Mouse (Mus musculus) liver, embryonic 14.5 days (tissue): Measurements from ENCODE around the gene Tns1. TPM values are rescaled to one million over a fixed set of nuclear protein-coding genes. Genes with fewer than 3 reads are reported as not detected.
A peak's percentile ranks its signal among the peaks of the same experiment; 100 is the strongest.

Source experiments
- ATAC-seq: fragments of 200-750 bp; cut with Nextera tagmentation; 2 replicates; pipeline ENCODE4 v1.8.0; 2017; ENCODE audit warnings: moderate number of reproducible peaks, mild to moderate bottlenecking, moderate library complexity; ENCODE audit not compliant: insufficient read depth
- DNase-seq, 3 experiments: peaks; one replicate each; pipeline ENCODE4 v3.0.0-alpha.2; 2012 to 2013; ENCODE audit warnings: low read depth in 3 of 3, low spot score in 3 of 3
- H3K27ac ChIP-seq: fragments of 300-500 bp; sonication (generic); 2 replicates; pipeline ENCODE4 v1.5.1; 2014; ENCODE audit warnings: moderate library complexity, mild to moderate bottlenecking, control low read depth, inconsistent platforms
- H3K27me3 ChIP-seq: fragments of 300-500 bp; sonication (generic); 2 replicates; pipeline ENCODE4 v1.6.1; 2014; ENCODE audit warnings: mild to moderate bottlenecking, low read length, moderate library complexity; ENCODE audit not compliant: control insufficient read depth, insufficient read depth
- H3K36me3 ChIP-seq: fragments of 300-500 bp; sonication (generic); replicated peaks from 2 replicates; pipeline ENCODE4 v1.6.1; 2014; ENCODE audit warnings: low read depth; ENCODE audit not compliant: control insufficient read depth, insufficient read depth
- H3K4me1 ChIP-seq, 2 experiments: fragments of 200-500 bp in 1 of 2; fragments of 300-500 bp in 1 of 2; sonication (generic) in 1 of 2; replicated peaks; 2 replicates each; pipeline ENCODE4 v1.6.1; 2012 to 2014; ENCODE audit warnings: antibody characterized with exemption in 1 of 2, inconsistent platforms in 1 of 2, low read length in 1 of 2; ENCODE audit not compliant: control insufficient read depth in 2 of 2, insufficient read depth in 2 of 2
- H3K4me2 ChIP-seq: fragments of 300-500 bp; sonication (generic); 2 replicates; pipeline ENCODE4 v1.6.1; 2014; ENCODE audit warnings: low read depth, mild to moderate bottlenecking, control low read depth, moderate library complexity
- H3K4me3 ChIP-seq, 2 experiments: fragments of 200-500 bp in 1 of 2; fragments of 300-500 bp in 1 of 2; sonication (generic) in 1 of 2; 2 replicates each; pipeline ENCODE4 v1.5.1; 2012 to 2014; ENCODE audit warnings: low read depth in 2 of 2, low read length in 2 of 2, mild to moderate bottlenecking in 2 of 2, control low read depth in 1 of 2, inconsistent platforms in 1 of 2, moderate library complexity in 1 of 2; ENCODE audit not compliant: insufficient read depth in 1 of 2
- H3K9ac ChIP-seq: fragments of 300-500 bp; sonication (generic); replicated peaks from 2 replicates; pipeline ENCODE4 v1.6.1; 2014; ENCODE audit warnings: mild to moderate bottlenecking, control low read depth, moderate library complexity
- H3K9me3 ChIP-seq: fragments of 300-500 bp; sonication (generic); 2 replicates; pipeline ENCODE4 v1.6.1; 2016; ENCODE audit warnings: low read length, mixed read lengths; ENCODE audit not compliant: control insufficient read depth
- CTCF ChIP-seq: IDR thresholded peaks from 2 replicates; pipeline ENCODE4 v1.5.1; 2016; ENCODE audit warnings: antibody characterized with exemption, low read depth, control low read depth
- EP300 ChIP-seq: IDR thresholded peaks from 2 replicates; pipeline ENCODE4 v1.6.1; 2016; ENCODE audit warnings: antibody characterized with exemption, low read depth
- WGBS: fragments of 180-500 bp; shearing (Covaris S2); extraction: QIAGEN DNeasy Blood & Tissue Kit; methylation state at CpG from one replicate; pipeline ENCODE4 v1.1.7; 2014; ENCODE audit not compliant: insufficient replicate concordance; 5-methylcytosine and 5-hydroxymethylcytosine counted together
- polyA plus RNA-seq, 2 experiments: library from polyadenylated mRNA; depleted of rRNA in 1 of 2; stranded (reverse) in 1 of 2; unstranded in 1 of 2; fragments of >200 nt; fragmentation: Nextera tagmentation in 1 of 2; extraction: Ambion mirVana in 1 of 2; gene quantifications; 2 replicates each; pipeline versions ENCODE4 v1.2.1 to v1.2.3; 2012 to 2014

Gene Tns1
- polyA plus RNA-seq, 2 experiments, result 7.2 to 15.7 TPM

GRCm38 (mm10) chr1:74073791-74074190, 50.5 kb downstream of the Tns1 start:
- H3K27me3 ChIP-seq, result no peaks in the 10 kb centered on the region; the same call in 1 of the 2 replicates
- 54% methylated on average over 6 of the region's 6 CpGs for WGBS
- no peak overlapping the region for H3K27ac ChIP-seq
- TF ChIP-seq CTCF, result no peak
- TF ChIP-seq EP300, result no peak
- no peak overlapping the region for H3K4me3 ChIP-seq
- H3K4me2 ChIP-seq, result no peak overlapping the region
- no peaks in the 10 kb centered on the region for H3K9me3 ChIP-seq
- H3K36me3 ChIP-seq, result no peaks in the 10 kb centered on the region
- DNase-seq (no peak), ATAC-seq (no peak)
- H3K9ac ChIP-seq, result no peak overlapping the region
- H3K4me1 ChIP-seq, result no peaks in the 10 kb centered on the region

GRCm38 (mm10) chr1:74070745-74071144, 53.5 kb downstream of the Tns1 start:
- no peak overlapping the region for H3K27ac ChIP-seq
- H3K4me1 ChIP-seq, result no peaks in the 10 kb centered on the region
- ATAC-seq, result no peak
- H3K9me3 ChIP-seq, result no peaks in the 10 kb centered on the region
- no peaks in the 10 kb centered on the region for H3K36me3 ChIP-seq
- H3K9ac ChIP-seq, result no peak overlapping the region
- no peak overlapping the region for H3K4me2 ChIP-seq
- H3K27me3 ChIP-seq, result peaks cover 12% of the 10 kb centered on the region
- WGBS, result 64% methylated on average over 4 of the region's 4 CpGs
- TF ChIP-seq EP300 (no peak), CTCF (no peak)
- no peak for DNase-seq
- no peak overlapping the region for H3K4me3 ChIP-seq

- ATAC-seq, result no peak
- H3K27ac ChIP-seq, result no peak overlapping the region
Measured at GRCm38 (mm10) chr1:74070001-74070551, 54.2 kb downstream of the Tns1 start.

DNA sequence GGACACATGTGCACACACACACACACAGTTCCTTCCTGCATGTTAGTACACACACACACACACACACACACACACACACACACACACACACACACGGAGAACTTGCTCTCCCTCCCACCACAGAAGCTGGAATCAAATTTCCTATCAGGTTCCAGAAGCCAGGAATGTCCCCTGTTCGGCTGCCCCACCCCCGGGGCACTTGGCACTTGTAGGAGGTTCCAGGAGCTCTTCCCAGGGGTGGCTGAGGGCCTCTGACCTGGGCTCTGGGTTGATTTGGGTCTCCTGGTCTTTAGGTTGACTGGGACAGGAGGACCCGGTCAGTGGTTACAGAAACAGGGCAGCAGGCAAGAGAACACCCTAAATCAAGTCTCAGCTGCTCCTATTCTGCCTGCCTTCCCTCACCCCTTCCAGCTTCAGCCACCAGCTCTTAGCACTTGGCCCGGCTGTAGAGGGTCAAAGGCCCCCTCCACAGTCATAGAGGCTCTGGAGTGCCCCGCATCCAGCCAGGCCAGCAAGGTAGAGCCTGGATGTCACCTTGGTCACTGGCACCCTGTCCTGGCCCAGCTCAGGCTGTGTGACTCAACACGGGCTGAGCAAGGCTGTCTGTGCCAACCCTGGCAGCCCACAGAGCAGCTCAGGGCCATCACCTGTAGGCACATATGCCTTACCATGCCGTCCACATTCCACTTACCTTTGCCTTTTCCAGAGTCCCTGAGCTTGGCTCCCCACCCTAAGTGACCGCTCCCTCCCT, 55.0 kb downstream of the Tns1 start:
- no peak overlapping the region for H3K27ac ChIP-seq
- H3K4me1 ChIP-seq, result no peaks in the 10 kb centered on the region
- no peak overlapping the region for H3K4me3 ChIP-seq
- peaks cover 12% of the 10 kb centered on the region for H3K27me3 ChIP-seq
- TF ChIP-seq CTCF (no peak), EP300 (no peak)
- H3K36me3 ChIP-seq, result no peaks in the 10 kb centered on the region
- H3K9ac ChIP-seq, result no peak overlapping the region
- H3K4me2 ChIP-seq, result no peak overlapping the region
- DNase-seq (no peak), ATAC-seq (no peak)
- no peaks in the 10 kb centered on the region for H3K9me3 ChIP-seq
- 45% methylated on average over 9 of the region's 9 CpGs for WGBS

More at GRCm38 (mm10) chr1:74070001-74070551, 54.2 kb downstream of the Tns1 start:
- TF ChIP-seq EP300, result no peak
- no peaks in the 10 kb centered on the region for H3K4me1 ChIP-seq
- 71% methylated on average over 7 of the region's 7 CpGs for WGBS
- no peaks in the 10 kb centered on the region for H3K36me3 ChIP-seq
- H3K4me2 ChIP-seq, result no peak overlapping the region
- H3K9me3 ChIP-seq, result no peaks in the 10 kb centered on the region
- no peak for DNase-seq
- peaks cover 12% of the 10 kb centered on the region for H3K27me3 ChIP-seq
- no peak overlapping the region for H3K9ac ChIP-seq
- H3K4me3 ChIP-seq, result no peak overlapping the region

- H3K9ac ChIP-seq, result no peak overlapping the region
- H3K4me3 ChIP-seq, result peak overlapping the region; percentile 17 to 37; a peak in 3 of 4 replicates
- TF ChIP-seq EP300, result no peak
- TF ChIP-seq CTCF, result no peak
- no peaks in the 10 kb centered on the region for H3K36me3 ChIP-seq
- 9% methylated on average over 34 of the region's 41 CpGs for WGBS
- ATAC-seq, result no peak
- no peaks in the 10 kb centered on the region for H3K4me1 ChIP-seq
- H3K27me3 ChIP-seq, result peaks cover 12% of the 10 kb centered on the region
- peak overlapping the region; percentile 62 for H3K4me2 ChIP-seq
- no peak overlapping the region for H3K27ac ChIP-seq
- no peaks in the 10 kb centered on the region for H3K9me3 ChIP-seq
- DNase-seq, result no peak
Measured at GRCm38 (mm10) chr1:74068366-74069084, 55.7 kb downstream of the Tns1 start.
